ENCODE assay signal across 8 mouse cellular contexts in the genomic region with DNA sequence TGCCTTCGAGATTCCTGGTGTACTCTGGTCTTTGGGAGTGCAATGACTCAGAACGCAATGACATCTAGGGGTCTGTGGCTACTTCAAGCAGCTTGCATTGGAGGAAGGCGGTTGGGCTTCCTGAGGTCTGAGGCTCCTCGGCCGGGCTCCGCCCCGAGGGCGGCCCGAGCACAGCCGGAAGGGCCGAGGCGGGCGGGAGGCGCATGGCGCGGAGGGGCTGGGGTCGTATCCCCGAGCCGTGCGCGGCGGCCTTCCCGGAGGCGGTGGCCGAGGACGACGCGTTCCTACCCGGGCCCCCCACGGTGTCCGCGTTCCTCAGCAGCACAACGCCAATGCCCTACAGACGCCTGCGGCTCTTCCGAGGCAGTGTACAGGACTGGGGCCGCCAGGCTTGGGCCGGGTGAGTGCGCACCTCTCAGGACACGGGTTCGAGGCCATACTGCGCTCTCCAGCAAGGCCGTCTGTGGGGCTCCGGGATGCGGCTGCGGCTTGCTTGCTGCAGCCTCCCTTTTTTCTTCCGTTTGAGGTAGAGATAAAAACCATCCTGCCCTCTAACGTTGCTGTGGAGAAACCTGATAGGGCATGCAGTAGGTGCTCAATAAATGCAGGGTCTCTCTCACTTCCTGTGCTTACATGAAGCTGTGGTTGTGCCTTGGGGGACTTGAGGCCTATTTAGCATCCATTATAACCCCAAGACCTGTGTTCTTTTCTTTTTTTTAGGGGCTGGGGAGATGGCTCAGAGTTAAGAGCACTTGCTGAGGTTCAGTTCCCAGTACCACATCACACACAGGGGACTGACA. TPM values are rescaled to one million over a fixed set of nuclear protein-coding genes. Genes with fewer than 3 reads are reported as not detected.
DNase-seq lines count a peak whose midpoint lies in the region; ATAC-seq and TF ChIP-seq lines count a peak whose summit lies in the region.

No protein-coding gene starts in this region.

- 9% methylated on average over 48 of the region's 48 CpGs for WGBS in forebrain, embryonic 12.5 days
- WGBS in hindbrain, embryonic 16.5 days: 10% methylated on average over 48 of the region's 48 CpGs
- 6% methylated on average over 48 of the region's 48 CpGs for WGBS in lung, embryonic 15.5 days
- WGBS in stomach, embryonic 14.5 days: 7% methylated on average over 48 of the region's 48 CpGs

- H3K36me3 ChIP-seq in C2C12 (ENCODE audit: control insufficient read depth, insufficient read depth): no peaks in the 10 kb centered on the region
- no peaks in the 10 kb centered on the region for H3K36me3 ChIP-seq in forebrain, embryonic 12.5 days (replicated peaks)
- H3K36me3 ChIP-seq in hindbrain, embryonic 16.5 days (ENCODE audit: control insufficient read depth, insufficient read depth, low read length): no peaks in the 10 kb centered on the region
- H3K36me3 ChIP-seq in lung, embryonic 15.5 days: no peaks in the 10 kb centered on the region
- H3K36me3 ChIP-seq in stomach, embryonic 14.5 days (ENCODE audit: control insufficient read depth, insufficient read depth, low read length): no peaks in the 10 kb centered on the region

- no peak overlapping the region for H3K27ac ChIP-seq in forebrain, embryonic 12.5 days
- H3K27ac ChIP-seq in hindbrain, embryonic 16.5 days (ENCODE audit: low read depth, low read length): no peak overlapping the region
- no peak overlapping the region for H3K27ac ChIP-seq in lung, embryonic 15.5 days
- no peak overlapping the region for H3K27ac ChIP-seq in stomach, embryonic 14.5 days (ENCODE audit: low read length)

- no peaks in the 10 kb centered on the region for H3K79me3 ChIP-seq in C2C12 (ENCODE audit: low read depth)

- H3K9me3 ChIP-seq in forebrain, embryonic 12.5 days: no peaks in the 10 kb centered on the region
- H3K9me3 ChIP-seq in hindbrain, embryonic 16.5 days (ENCODE audit: control insufficient read depth, low read length): no peaks in the 10 kb centered on the region
- H3K9me3 ChIP-seq in lung, embryonic 15.5 days: no peaks in the 10 kb centered on the region
- no peaks in the 10 kb centered on the region for H3K9me3 ChIP-seq in stomach, embryonic 14.5 days (ENCODE audit: control insufficient read depth, low read depth, low read length)

- ATAC-seq in forebrain, embryonic 12.5 days (ENCODE audit: low FRiP score): no peak
- no peak for ATAC-seq in hindbrain, embryonic 16.5 days
- ATAC-seq in lung, embryonic 15.5 days (ENCODE audit: borderline replicate concordance, extremely low read depth, low FRiP score, low TSS enrichment): peak; percentile 55; the same call in 1 of the 2 replicates
- 0 out of 2 replicates have a peak, but pooled peaks have one; percentile 54 for ATAC-seq in stomach, embryonic 14.5 days (ENCODE audit: insufficient number of reproducible peaks, insufficient read depth, low FRiP score, low read depth)

- H3ac ChIP-seq in C2C12 (ENCODE audit: control insufficient read depth, insufficient read length, low read depth): peak overlapping the region; percentile 71

- H3K4me3 ChIP-seq in C2C12 (ENCODE audit: insufficient read depth, poor library complexity, severe bottlenecking): peak overlapping the region; percentile 16
- H3K4me3 ChIP-seq in forebrain, embryonic 12.5 days (replicated peaks): peak overlapping the region; percentile 15
- H3K4me3 ChIP-seq in hindbrain, embryonic 16.5 days (ENCODE audit: low read length): peak overlapping the region; percentile 29
- peak overlapping the region; percentile 48 for H3K4me3 ChIP-seq in lung, embryonic 15.5 days
- H3K4me3 ChIP-seq in stomach, embryonic 14.5 days (ENCODE audit: low read depth, low read length): peak overlapping the region; percentile 35

- H3K4me2 ChIP-seq in forebrain, embryonic 12.5 days: peak overlapping the region; percentile 40
- peak overlapping the region; percentile 43 for H3K4me2 ChIP-seq in hindbrain, embryonic 16.5 days (ENCODE audit: low read length)
- peak overlapping the region; percentile 76 for H3K4me2 ChIP-seq in lung, embryonic 15.5 days
- H3K4me2 ChIP-seq in stomach, embryonic 14.5 days (replicated peaks; ENCODE audit: low read depth, low read length): peak overlapping the region; percentile 59

- TF ChIP-seq CTCF in C2C12 (IDR thresholded peaks at IDR 0.05; ENCODE audit: control insufficient read depth, insufficient read depth, insufficient read length): no peak

- peaks cover 14% of the 10 kb centered on the region for H3K4me1 ChIP-seq in forebrain, embryonic 12.5 days
- peaks cover 2% of the 10 kb centered on the region for H3K4me1 ChIP-seq in hindbrain, embryonic 16.5 days (ENCODE audit: control insufficient read depth, insufficient read depth, low read depth, low read length)
- peaks cover 26% of the 10 kb centered on the region for H3K4me1 ChIP-seq in lung, embryonic 15.5 days
- H3K4me1 ChIP-seq in stomach, embryonic 14.5 days (ENCODE audit: control insufficient read depth, insufficient read depth, low read length): peaks cover 7% of the 10 kb centered on the region; the same call in 1 of the 2 replicates

- no peaks in the 10 kb centered on the region for H3K27me3 ChIP-seq in C2C12 (ENCODE audit: control insufficient read depth, insufficient read depth, insufficient read length)
- H3K27me3 ChIP-seq in forebrain, embryonic 12.5 days: peaks cover 59% of the 10 kb centered on the region
- H3K27me3 ChIP-seq in hindbrain, embryonic 16.5 days (replicated peaks; ENCODE audit: control insufficient read depth, insufficient read depth, low read length): peaks cover 26% of the 10 kb centered on the region
- no peaks in the 10 kb centered on the region; the same call in 1 of the 2 replicates for H3K27me3 ChIP-seq in lung, embryonic 15.5 days
- H3K27me3 ChIP-seq in stomach, embryonic 14.5 days (ENCODE audit: control insufficient read depth, insufficient read depth, low read length): no peaks in the 10 kb centered on the region

- peak; percentile 63 for DNase-seq in ES-CJ7 (ENCODE audit: low read depth, low spot score)
- DNase-seq in right cerebral cortex, postnatal 10 days (ENCODE audit: low spot score in 2 of 2): no peak
- DNase-seq in cerebellum, adult 8-10 months: no peak

- no peak overlapping the region for H3K9ac ChIP-seq in forebrain, embryonic 12.5 days
- no peak overlapping the region for H3K9ac ChIP-seq in hindbrain, embryonic 16.5 days (ENCODE audit: low read depth, low read length)
- H3K9ac ChIP-seq in lung, embryonic 15.5 days: peak overlapping the region; percentile 44
- peak overlapping the region; percentile 40; the same call in 1 of the 2 replicates for H3K9ac ChIP-seq in stomach, embryonic 14.5 days (replicated peaks; ENCODE audit: low read depth, low read length)

- H3K79me2 ChIP-seq in C2C12 (ENCODE audit: control insufficient read depth, insufficient read depth): no peaks in the 10 kb centered on the region

TF ChIP-seq in C2C12, 6 proteins besides CTCF, POLR2A, EP300 and RAD21:
- TF ChIP-seq FOSL1 (IDR thresholded peaks at IDR 0.05; ENCODE audit: insufficient read depth, low read length, poor library complexity, severe bottlenecking) (no peak), MAX (IDR thresholded peaks at IDR 0.05) (no peak), MYOG (IDR thresholded peaks at IDR 0.05; ENCODE audit: control insufficient read depth, extremely low read depth, insufficient read length) (no peak), MYOD1 (IDR thresholded peaks at IDR 0.05; ENCODE audit: control insufficient read depth, insufficient read length, low read depth) (no peak), CEBPB (IDR thresholded peaks at IDR 0.05; ENCODE audit: low read depth) (no peak), USF1 (IDR thresholded peaks at IDR 0.05; ENCODE audit: low read depth) (no peak)

RNA-seq across cellular contexts. Expression of a gene that starts 16.1 kb away (rescaled TPM):
- polyA plus RNA-seq in C2C12 (2012; fragmentation: generic; extraction: Trizol): 7.4 TPM
- polyA plus RNA-seq in forebrain, embryonic 12.5 days (2016; fragmentation: Nextera tagmentation; extraction: Ambion mirVana): 12.8 and 14.5 TPM in 2 replicates
- polyA plus RNA-seq in hindbrain, embryonic 16.5 days (2015; fragmentation: Nextera tagmentation; extraction: Ambion mirVana): 47.7 and 50.5 TPM in 2 replicates
- 8.6 and 9.3 TPM in 2 replicates for polyA plus RNA-seq in lung, embryonic 15.5 days (2015; fragmentation: Nextera tagmentation; extraction: Ambion mirVana)
- 5.4 TPM in 2 replicates for polyA plus RNA-seq in stomach, embryonic 14.5 days (2014; fragmentation: Nextera tagmentation; extraction: Ambion mirVana)

RNA-seq across cellular contexts. Expression of a gene that starts 31.8 kb away (rescaled TPM):
- polyA plus RNA-seq in C2C12 (2012; fragmentation: generic; extraction: Trizol): 342 TPM
- 260 and 272 TPM in 2 replicates for polyA plus RNA-seq in forebrain, embryonic 12.5 days (2016; fragmentation: Nextera tagmentation; extraction: Ambion mirVana)
- 204 and 211 TPM in 2 replicates for polyA plus RNA-seq in hindbrain, embryonic 16.5 days (2015; fragmentation: Nextera tagmentation; extraction: Ambion mirVana)
- polyA plus RNA-seq in lung, embryonic 15.5 days (2015; fragmentation: Nextera tagmentation; extraction: Ambion mirVana): 316 and 319 TPM in 2 replicates
- polyA plus RNA-seq in stomach, embryonic 14.5 days (2014; fragmentation: Nextera tagmentation; extraction: Ambion mirVana): 283 and 302 TPM in 2 replicates

RNA-seq across cellular contexts. Expression of a gene that starts 50.6 kb away (rescaled TPM):
- polyA plus RNA-seq in C2C12 (2012; fragmentation: generic; extraction: Trizol): 8.7 TPM
- 12.8 TPM in 2 replicates for polyA plus RNA-seq in forebrain, embryonic 12.5 days (2016; fragmentation: Nextera tagmentation; extraction: Ambion mirVana)
- polyA plus RNA-seq in hindbrain, embryonic 16.5 days (2015; fragmentation: Nextera tagmentation; extraction: Ambion mirVana): 9.5 and 10.5 TPM in 2 replicates
- polyA plus RNA-seq in lung, embryonic 15.5 days (2015; fragmentation: Nextera tagmentation; extraction: Ambion mirVana): 12.7 and 15.6 TPM in 2 replicates
- polyA plus RNA-seq in stomach, embryonic 14.5 days (2014; fragmentation: Nextera tagmentation; extraction: Ambion mirVana): 10.2 and 10.9 TPM in 2 replicates

RNA-seq across cellular contexts. Expression of a gene that starts 57.5 kb away (rescaled TPM):
- polyA plus RNA-seq in C2C12 (2012; fragmentation: generic; extraction: Trizol): 41.5 TPM
- 47.5 and 49.6 TPM in 2 replicates for polyA plus RNA-seq in forebrain, embryonic 12.5 days (2016; fragmentation: Nextera tagmentation; extraction: Ambion mirVana)
- 71.5 and 72.0 TPM in 2 replicates for polyA plus RNA-seq in hindbrain, embryonic 16.5 days (2015; fragmentation: Nextera tagmentation; extraction: Ambion mirVana)
- polyA plus RNA-seq in lung, embryonic 15.5 days (2015; fragmentation: Nextera tagmentation; extraction: Ambion mirVana): 65.5 and 68.3 TPM in 2 replicates
- 34.5 and 40.3 TPM in 2 replicates for polyA plus RNA-seq in stomach, embryonic 14.5 days (2014; fragmentation: Nextera tagmentation; extraction: Ambion mirVana)

Comparison
In these comparisons a context has a peak if more than half of its experiments do, and no peak if none do; other contexts are left out.
1. ATAC-seq: peak in lung, embryonic 15.5 days (single experiment) and stomach, embryonic 14.5 days (single experiment); none in forebrain, embryonic 12.5 days (single experiment) and hindbrain, embryonic 16.5 days (single experiment).
2. H3K9ac ChIP-seq: peak in lung, embryonic 15.5 days (single experiment) and stomach, embryonic 14.5 days (single experiment); none in forebrain, embryonic 12.5 days (single experiment) and hindbrain, embryonic 16.5 days (single experiment).
3. Peak in every context shown above with its lines, with median percentiles within 50 percentile points of each other: H3K4me3 ChIP-seq and H3K4me2 ChIP-seq.